Mouse (Mus musculus) embryonic facial prominence, embryonic 13.5 days (tissue): ENCODE measurements around the gene Cntn1. TPM values are rescaled to one million over a fixed set of nuclear protein-coding genes. Genes with fewer than 3 reads are reported as not detected.
"Not testable (repeated sequence)": the region's sequence is repeated elsewhere in the genome, so short reads cannot be mapped to it uniquely, and the experiment has no call there.

Source experiments
- ATAC-seq: fragments of 200-750 bp; cut with Nextera tagmentation; 2 replicates; pipeline ENCODE4 v1.8.0; 2017; ENCODE audit warnings: low read depth; ENCODE audit not compliant: insufficient number of reproducible peaks, insufficient read depth, low FRiP score, low TSS enrichment
- H3K27ac ChIP-seq: fragments of 300-500 bp; sonication (generic); 2 replicates; pipeline ENCODE4 v1.5.1; 2015; ENCODE audit warnings: moderate library complexity, mild to moderate bottlenecking, inconsistent platforms
- H3K27me3 ChIP-seq: fragments of 300-500 bp; sonication (generic); 2 replicates; pipeline ENCODE4 v1.6.1; 2015; ENCODE audit warnings: mild to moderate bottlenecking, inconsistent platforms
- H3K36me3 ChIP-seq: fragments of 300-500 bp; sonication (generic); 2 replicates; pipeline ENCODE4 v1.6.1; 2015; ENCODE audit warnings: mild to moderate bottlenecking, inconsistent platforms
- H3K4me1 ChIP-seq: fragments of 300-500 bp; sonication (generic); 2 replicates; pipeline ENCODE4 v1.6.1; 2015; ENCODE audit warnings: inconsistent platforms
- H3K4me2 ChIP-seq: fragments of 300-500 bp; sonication (generic); 2 replicates; pipeline ENCODE4 v1.6.1; 2015; ENCODE audit warnings: moderate library complexity, mild to moderate bottlenecking, inconsistent platforms
- H3K4me3 ChIP-seq: fragments of 300-500 bp; sonication (generic); 2 replicates; pipeline ENCODE4 v1.5.1; 2015; ENCODE audit warnings: mild to moderate bottlenecking, inconsistent platforms
- H3K9ac ChIP-seq: fragments of 300-500 bp; sonication (generic); 2 replicates; pipeline ENCODE4 v1.6.1; 2015; ENCODE audit warnings: mild to moderate bottlenecking, inconsistent platforms
- H3K9me3 ChIP-seq: fragments of 300-500 bp; sonication (generic); 2 replicates; pipeline ENCODE4 v1.6.1; 2016; ENCODE audit warnings: inconsistent platforms
- WGBS: fragments of 180-500 bp; shearing (Covaris S2); methylation state at CpG from one replicate; pipeline ENCODE4 v1.1.7; 2015; ENCODE audit warnings: mixed read lengths; 5-methylcytosine and 5-hydroxymethylcytosine counted together
- polyA plus RNA-seq: library from polyadenylated mRNA; unstranded; fragments of >200 nt; fragmentation: Nextera tagmentation; extraction: Ambion mirVana; gene quantifications from 2 replicates; pipeline ENCODE4 v1.2.1, GENCODE M21; 2015

The Cntn1 gene
- polyA plus RNA-seq, 1 experiment from 2014 or later: 1.4 TPM

DNA sequence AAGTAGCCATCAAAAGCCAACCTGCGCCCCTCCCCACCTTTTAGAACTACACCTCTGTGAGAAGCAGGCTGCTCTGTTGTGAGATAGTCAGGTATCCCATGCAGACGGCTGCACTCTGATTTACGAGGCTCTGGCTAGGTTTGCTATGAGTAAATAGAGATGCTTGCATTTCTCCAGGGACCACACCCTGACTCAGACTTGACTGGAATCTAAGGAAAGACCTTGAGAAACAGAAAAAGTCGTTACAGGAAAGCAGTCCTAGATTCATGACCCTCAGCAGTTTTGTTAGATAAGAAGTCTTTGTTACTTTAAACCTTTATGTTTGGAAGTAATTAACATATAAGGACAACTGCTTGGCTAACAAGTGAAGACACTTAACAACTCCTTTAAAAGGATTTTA lies 296.5 kb downstream of the Cntn1 start:
- no peak overlapping the region for H3K4me3 ChIP-seq
- no peak overlapping the region for H3K9ac ChIP-seq
- ATAC-seq: no peak
- no peaks in the 10 kb centered on the region for H3K27me3 ChIP-seq
- H3K4me2 ChIP-seq: no peak overlapping the region
- H3K36me3 ChIP-seq: no peaks in the 10 kb centered on the region
- no peak overlapping the region for H3K27ac ChIP-seq
- no peaks in the 10 kb centered on the region for H3K9me3 ChIP-seq
- 52% methylated on average over 4 of the region's 4 CpGs for WGBS
- H3K4me1 ChIP-seq: peaks cover 8% of the 10 kb centered on the region

DNA sequence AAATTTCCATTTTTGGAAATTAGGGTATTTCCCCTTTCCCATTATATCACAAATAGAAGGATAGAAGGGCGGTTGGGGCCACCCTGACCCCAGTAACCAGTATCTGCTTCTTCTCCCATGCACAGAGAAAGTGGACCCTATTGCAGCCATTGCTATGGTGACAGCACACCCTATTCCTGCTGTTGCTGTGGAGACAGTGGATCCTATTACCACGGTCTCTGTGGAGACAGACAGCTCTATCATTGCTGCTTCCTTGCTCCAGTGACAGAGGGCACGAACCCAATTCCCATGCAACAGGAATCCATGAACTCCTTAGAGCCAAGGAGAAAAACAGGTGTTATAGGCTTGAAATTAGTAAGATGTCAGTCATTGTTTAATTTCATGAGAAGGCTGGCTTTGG lies 296.9 kb downstream of the Cntn1 start:
- Histone ChIP-seq H3K4me3 (no peak overlapping the region), H3K9me3 (no peaks in the 10 kb centered on the region), H3K27ac (no peak overlapping the region), H3K27me3 (no peaks in the 10 kb centered on the region), H3K4me1 (peaks cover 8% of the 10 kb centered on the region), H3K36me3 (no peaks in the 10 kb centered on the region), H3K4me2 (no peak overlapping the region), H3K9ac (no peak overlapping the region)
- WGBS: 30% methylated on average over 3 of the region's 3 CpGs
- no peak for ATAC-seq

DNA sequence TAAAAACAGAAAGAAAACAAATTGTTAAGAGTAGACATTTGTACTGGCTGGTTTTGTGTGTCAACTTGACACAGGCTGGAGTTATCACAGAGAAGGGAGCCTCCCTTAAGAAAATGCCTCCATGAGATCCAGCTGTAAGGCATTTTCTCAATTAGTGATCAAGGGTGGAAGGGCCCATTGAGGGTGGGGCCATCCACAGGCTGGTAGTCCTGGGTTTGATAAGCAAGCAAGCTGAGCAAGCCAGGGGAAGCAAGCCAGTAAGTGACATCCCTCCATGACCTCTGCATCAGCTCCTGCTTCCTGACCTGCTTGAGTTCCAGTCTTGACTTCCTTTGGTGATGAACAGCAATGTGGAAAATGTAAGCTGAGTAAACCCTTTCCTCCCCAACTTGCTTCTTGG lies 297.5 kb downstream of the Cntn1 start:
- not testable (repeated sequence) for ATAC-seq, H3K27ac ChIP-seq, H3K27me3 ChIP-seq, H3K4me3 ChIP-seq, H3K4me2 ChIP-seq, H3K9ac ChIP-seq, H3K9me3 ChIP-seq, H3K36me3 ChIP-seq, H3K4me1 ChIP-seq

DNA sequence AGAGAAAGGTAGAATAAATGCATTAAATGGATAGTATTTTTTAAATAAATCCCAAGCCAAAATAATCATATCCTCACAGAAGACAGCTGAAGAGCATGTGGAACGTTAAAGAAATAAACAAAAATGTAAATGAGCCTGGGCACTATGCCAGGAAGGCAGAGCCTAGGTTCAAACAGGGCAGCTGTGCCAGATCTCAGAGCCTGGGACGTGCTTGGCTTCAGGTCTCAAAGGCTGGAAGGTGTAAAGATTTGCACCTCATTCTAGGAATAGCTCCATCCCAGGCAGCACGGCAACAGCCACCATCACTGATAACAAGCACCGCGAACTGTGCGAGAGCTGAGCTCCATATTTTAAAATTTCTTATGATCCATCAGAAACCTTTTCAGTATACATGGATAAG lies 313.2 kb downstream of the Cntn1 start:
- Histone ChIP-seq H3K4me1 (0 out of 2 replicates have a peak, but pooled peaks cover 3% of the 10 kb centered on the region), H3K27ac (no peak overlapping the region), H3K9me3 (no peaks in the 10 kb centered on the region), H3K4me3 (no peak overlapping the region), H3K27me3 (no peaks in the 10 kb centered on the region), H3K9ac (no peak overlapping the region), H3K4me2 (no peak overlapping the region), H3K36me3 (no peaks in the 10 kb centered on the region)
- 68% methylated on average over 6 of the region's 6 CpGs for WGBS
- no peak for ATAC-seq

DNA sequence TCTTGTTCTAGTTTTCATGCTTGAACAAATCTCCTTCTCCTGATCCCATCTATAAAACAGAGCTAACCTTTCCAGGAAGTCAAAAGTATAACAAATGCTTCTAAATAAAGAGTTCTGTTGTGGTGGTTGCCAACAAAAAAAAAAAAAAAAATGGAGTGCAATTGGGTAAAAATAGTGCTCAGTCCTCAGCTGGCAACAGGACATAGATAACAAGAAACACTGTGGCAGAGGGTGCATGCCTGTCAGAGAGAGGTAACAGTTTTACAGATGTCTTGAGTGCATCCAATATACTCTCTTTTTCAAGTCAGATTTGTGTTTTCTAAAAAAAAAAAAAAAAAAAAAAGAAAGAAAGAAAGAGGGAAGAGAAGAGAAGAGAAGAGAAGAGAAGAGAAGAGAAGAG lies 313.6 kb downstream of the Cntn1 start:
- Histone ChIP-seq H3K4me2 (no peak overlapping the region), H3K4me1 (0 out of 2 replicates have a peak, but pooled peaks cover 3% of the 10 kb centered on the region), H3K27me3 (no peaks in the 10 kb centered on the region), H3K4me3 (no peak overlapping the region), H3K36me3 (no peaks in the 10 kb centered on the region), H3K9me3 (no peaks in the 10 kb centered on the region), H3K9ac (no peak overlapping the region), H3K27ac (no peak overlapping the region)
- no peak for ATAC-seq

Other genes with a start within 250 kb of the Cntn1 start
- gene Smgc, start 212.9 kb upstream of the Cntn1 start, polyA plus RNA-seq: not detected in 2 replicates